Mouse (Mus musculus) adrenal gland, postnatal 4 days (tissue): ENCODE results near the gene Sec23ip. TPM values are rescaled to one million over a fixed set of nuclear protein-coding genes. Genes with fewer than 3 reads are reported as not detected.

ENCODE experiments used
- DNase-seq, 2 experiments: peaks; one replicate each; pipeline ENCODE4 v3.0.0; 2021 to 2022; ENCODE audit warnings: low spot score in 2 of 2, mixed read lengths in 2 of 2
- microRNA-seq: library from miRNA; unstranded; fragments of <30 nt; microRNA quantifications from one replicate; pipeline ENCODE4 v1.2.0, GENCODE M21; 2021
- total RNA-seq, 2 experiments: library from RNA; stranded (reverse); gene quantifications; 2 replicates each; pipeline ENCODE4 v1.2.3; 2021

Gene Sec23ip
- total RNA-seq, 2 experiments from 2014 or later, result 43.7 to 46.0 TPM

- DNase-seq, result no peak
These were observed 32.5 kb downstream of the Sec23ip start for GRCm38 (mm10) chr7:128777201-128777600.

- no peak for DNase-seq
These were observed 34.6 kb downstream of the Sec23ip start for GRCm38 (mm10) chr7:128779305-128779704.

GRCm38 (mm10) chr7:128781846-128782245 lies 37.1 kb downstream of the Sec23ip start:
- no peak for DNase-seq

- no peak for DNase-seq
These were observed 45.3 kb downstream of the Sec23ip start for GRCm38 (mm10) chr7:128790045-128790444.

GRCm38 (mm10) chr7:128793464-128793863 lies 48.7 kb downstream of the Sec23ip start:
- no peak for DNase-seq

- no peak for DNase-seq
These were observed 80.3 kb downstream of the Sec23ip start for GRCm38 (mm10) chr7:128824986-128825563.

- no peak for DNase-seq
These were observed 87.8 kb downstream of the Sec23ip start for GRCm38 (mm10) chr7:128832455-128833081.

- no peak for DNase-seq
These were observed 88.5 kb downstream of the Sec23ip start for GRCm38 (mm10) chr7:128833196-128833595.

Small RNA genes lying within 50 kb of the gene (microRNA-seq; reads per million reads assigned to microRNA genes)
- gene Gm25778, result not detected

Other genes with a start within 250 kb of the Sec23ip start
- 10 to 100 TPM; 85.5 to 92.1 TPM for gene Bag3, start 221.3 kb upstream of the Sec23ip start, total RNA-seq
- gene Inpp5f, start 133.6 kb upstream of the Sec23ip start, total RNA-seq, result 10 to 100 TPM; 31.2 to 41.9 TPM
- 10 to 100 TPM; 49.0 to 50.8 TPM for gene Mcmbp, start 4.4 kb upstream of the Sec23ip start, total RNA-seq